Mouse (Mus musculus) retina, embryonic 14.5 days (tissue): ENCODE measurements around the gene Scd3.
"Not testable (repeated sequence)": the region's sequence is repeated elsewhere in the genome, so short reads cannot be mapped to it uniquely, and the experiment has no call there.

Experiments used
- DNase-seq: peaks from one replicate; pipeline ENCODE4 v3.0.0-alpha.2; 2015; ENCODE audit warnings: low spot score

Gene Scd3

GRCm38 (mm10) chr19:44273711-44274110 is 70.6 kb downstream of the Scd3 start:
- no peak for DNase-seq

DNA sequence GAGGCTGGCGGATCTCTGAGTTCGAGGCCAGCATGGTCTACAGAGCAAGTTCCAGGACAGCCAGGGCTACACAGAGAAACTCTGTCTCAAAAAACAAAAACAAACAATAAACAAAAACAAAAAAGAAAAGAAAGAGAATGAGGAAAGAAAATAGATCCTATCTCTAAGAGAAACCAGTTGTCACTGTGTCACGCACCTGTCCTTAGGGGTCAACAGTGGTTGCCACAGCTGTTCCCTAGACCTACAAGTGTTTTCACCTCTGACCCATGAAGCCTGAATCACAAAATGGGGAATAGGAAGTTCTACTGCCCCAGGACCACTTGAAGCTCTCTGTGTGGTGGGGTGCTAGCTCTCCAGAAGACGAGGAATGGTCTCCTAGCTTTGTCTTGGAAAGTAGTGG is 71.4 kb downstream of the Scd3 start:
- no peak for DNase-seq

DNA sequence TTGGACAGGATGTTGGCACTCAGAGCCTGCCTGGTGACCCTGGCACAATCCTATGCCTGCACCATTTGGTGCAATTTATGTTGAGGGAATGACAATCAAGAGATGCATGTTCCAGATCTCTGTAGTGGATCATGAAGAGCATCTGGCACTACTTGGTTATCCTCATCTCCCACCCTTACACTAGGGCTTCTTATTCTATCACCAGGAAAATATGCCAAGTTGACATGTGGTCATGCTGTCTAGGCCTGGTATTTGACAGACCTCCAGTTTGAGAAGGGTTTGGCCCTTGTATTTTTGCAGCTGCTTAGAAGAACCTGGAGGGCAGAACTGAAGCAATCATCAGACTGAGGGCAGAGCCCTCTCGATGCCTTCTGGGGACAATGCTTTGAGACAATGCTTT is 72.3 kb downstream of the Scd3 start:
- DNase-seq = no peak

- DNase-seq = no peak
Measured at GRCm38 (mm10) chr19:44276861-44277260, 73.8 kb downstream of the Scd3 start.

DNA sequence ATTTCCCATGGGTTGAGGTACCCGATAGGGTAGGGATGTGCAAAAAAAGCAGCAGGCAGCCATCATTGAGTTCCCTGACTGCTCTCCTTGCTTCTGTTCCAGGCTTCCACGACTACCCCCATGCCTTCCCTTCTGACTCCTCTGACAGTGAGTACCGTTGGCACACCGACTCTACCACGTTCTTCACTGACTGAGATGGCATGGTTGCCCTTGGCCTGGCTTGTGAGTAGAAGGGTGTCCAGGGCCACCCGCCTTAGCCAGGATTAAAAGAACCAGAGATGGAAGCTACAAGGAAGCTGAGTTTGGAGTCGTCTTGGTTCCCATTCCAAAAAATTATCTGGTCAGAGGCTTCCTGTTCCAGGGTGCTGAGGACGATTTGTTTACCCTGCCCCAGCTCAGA is 74.9 kb downstream of the Scd3 start:
- no peak for DNase-seq

DNA sequence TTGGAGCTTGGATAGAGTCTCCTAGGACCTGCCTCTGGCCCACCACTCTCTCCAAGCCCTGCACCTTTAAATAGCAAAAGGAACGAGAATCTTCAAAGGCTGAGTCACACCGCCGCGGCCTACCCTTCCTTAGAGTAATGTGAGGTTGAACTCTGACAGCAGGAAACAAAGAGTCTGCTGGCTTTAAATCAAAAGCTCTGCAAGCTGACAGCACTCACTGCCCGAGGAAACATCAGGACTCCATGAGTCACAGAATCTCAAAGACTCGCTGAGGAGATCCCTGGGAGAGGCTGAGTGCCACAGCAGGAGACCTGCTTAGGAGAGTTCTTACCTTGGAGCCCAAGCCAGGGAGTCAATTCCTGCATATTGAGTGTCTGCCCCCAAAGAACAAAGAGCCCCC is 77.7 kb downstream of the Scd3 start:
- no peak for DNase-seq

- not testable (repeated sequence) for DNase-seq
Measured at GRCm38 (mm10) chr19:44281825-44282447, 78.9 kb downstream of the Scd3 start.

- no peak for DNase-seq
Measured at GRCm38 (mm10) chr19:44282534-44283156, 79.6 kb downstream of the Scd3 start.

DNA sequence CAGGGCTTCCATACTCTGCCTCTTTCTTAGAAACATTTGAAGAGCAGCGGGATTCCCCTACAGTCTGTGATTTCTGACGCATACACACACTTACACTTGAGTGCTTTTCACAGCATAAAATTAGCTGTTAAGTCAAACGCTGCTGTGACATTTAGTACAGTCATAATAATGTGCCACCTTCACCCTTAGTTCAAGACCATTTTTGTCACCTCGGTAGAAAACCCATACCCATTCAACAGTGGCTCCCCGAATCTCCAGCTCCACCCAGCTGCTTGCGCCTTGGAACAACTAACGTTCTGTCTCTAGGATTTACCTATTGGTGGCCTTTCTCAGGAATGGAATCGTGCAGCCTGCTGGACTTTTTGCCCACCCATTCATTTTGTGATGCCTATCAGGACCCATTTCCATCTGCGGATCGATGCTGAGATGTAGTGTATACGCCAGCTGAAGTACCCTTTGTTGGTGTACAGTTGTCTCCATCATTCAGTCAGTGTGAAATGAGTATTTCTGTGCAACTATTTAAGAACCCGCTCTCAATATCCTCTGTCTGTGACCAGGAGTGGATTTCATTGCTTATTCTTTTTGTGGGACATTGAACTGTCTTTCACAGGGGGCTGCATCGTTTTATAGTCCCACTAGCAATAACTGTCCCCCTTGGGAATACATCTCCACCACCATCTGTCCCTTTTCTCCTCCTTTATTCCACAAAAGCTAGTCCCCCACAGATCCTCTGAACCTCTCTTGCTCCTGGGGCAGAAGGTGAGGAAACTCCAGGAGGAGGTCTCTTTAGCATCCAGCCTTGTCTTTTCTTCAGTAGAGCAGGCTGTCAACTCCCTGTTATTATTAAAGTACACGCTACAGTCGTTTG is 80.3 kb downstream of the Scd3 start:
- DNase-seq = no peak

DNA sequence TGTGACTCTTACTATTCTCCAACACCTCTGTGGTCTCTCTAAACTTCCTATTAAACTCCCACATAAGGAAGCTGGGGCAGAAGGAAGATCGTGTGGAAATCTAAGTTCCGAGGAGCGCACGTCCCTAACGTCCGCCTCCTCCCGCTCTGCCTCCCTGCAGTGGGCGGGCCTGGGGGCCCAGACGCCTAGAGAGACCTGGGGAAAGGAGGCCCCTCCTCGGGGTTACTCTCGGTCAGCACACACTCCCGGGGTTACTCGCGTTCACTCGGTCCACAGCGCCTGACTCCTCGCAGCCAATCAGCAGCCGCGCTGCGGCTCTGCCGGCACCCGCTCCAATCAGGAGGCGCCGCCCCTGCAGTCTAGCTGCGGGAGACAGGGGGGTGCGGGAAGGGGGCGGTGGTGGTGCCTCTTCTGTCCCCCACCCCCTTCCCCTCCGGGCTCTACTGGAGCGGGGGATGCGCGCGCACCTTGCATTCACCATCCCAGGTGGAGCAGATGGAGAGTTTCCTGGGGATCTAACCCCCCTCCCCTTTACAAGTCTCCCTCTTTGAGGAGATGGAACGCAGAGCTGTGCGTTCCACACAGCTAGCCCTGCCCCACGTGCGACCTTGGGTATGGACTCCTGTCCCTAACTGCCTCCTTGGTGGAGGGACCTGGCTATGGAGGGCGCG is 81.1 kb downstream of the Scd3 start:
- peak; percentile 98 for DNase-seq

GRCm38 (mm10) chr19:44284723-44285122 is 81.7 kb downstream of the Scd3 start:
- DNase-seq = no peak

DNA sequence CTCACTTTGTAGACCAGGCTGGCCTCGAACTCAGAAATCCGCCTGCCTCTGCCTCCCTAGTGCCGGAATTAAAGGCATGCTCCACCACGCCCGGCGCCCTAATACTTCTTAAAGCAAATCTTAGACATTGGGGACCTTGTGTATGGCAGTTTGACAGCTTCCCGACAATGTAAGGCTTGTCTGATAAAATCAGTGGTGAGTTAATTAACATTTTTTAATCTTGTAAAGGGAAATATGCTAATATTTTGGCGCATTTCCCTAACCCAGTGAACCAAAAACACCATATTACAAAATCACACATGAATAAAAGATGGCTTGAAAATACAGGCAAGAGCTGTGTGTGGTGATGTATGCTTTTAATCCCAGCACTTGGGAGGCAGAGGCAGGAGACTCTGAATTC is 82.5 kb downstream of the Scd3 start:
- no peak for DNase-seq

- DNase-seq = no peak
Measured at GRCm38 (mm10) chr19:44286109-44286508, 83.0 kb downstream of the Scd3 start.

DNA sequence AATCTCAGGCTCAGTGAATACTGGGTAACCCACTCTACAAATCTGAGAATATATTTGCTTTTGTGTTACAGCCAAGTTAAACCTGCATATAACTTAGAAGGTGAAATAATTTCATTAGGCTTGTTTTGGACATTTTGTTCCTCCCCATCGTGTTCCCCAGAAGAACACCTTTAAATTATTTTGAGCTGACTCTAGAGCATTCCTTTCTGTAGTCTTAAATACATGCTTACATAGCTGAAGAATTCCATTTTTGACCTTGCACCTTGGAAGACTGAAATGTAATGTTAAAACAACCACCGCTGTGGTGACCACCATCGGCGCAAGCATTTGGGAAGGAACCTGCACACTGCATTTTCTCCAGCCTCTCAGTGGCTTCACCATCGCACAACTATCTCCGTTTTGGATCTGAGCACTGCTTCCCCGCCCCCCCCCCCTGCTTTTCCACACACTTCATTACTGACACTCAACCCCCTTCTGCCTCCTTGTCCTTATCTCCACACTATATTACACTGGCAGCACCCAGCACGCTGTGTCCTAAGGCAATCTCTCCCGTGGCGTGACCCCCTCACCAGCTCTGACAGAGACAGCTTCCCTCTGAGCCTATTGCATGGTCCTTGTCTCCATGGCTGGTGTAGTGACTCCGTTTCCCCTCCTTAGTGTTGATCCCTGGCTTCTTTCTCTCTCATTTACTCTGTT is 84.5 kb downstream of the Scd3 start:
- no peak for DNase-seq

DNA sequence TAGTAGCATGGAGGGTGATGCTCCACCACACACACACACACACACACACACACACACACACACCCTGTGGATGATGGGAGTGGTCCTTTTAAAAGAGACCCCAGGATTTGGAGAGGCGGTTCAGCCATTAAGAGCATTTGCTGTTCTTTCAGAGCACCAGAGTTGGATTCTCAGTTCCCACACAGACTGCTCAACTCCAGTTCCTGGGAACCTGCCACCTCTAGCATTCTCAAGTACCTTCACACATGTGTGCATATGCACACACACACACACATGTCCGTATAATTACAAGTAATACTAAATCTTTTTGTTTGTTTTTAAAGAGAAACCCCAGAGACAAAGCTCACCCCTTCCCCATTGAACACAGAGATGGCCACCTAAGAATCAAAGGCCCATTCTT is 89.0 kb downstream of the Scd3 start:
- no peak for DNase-seq

DNA sequence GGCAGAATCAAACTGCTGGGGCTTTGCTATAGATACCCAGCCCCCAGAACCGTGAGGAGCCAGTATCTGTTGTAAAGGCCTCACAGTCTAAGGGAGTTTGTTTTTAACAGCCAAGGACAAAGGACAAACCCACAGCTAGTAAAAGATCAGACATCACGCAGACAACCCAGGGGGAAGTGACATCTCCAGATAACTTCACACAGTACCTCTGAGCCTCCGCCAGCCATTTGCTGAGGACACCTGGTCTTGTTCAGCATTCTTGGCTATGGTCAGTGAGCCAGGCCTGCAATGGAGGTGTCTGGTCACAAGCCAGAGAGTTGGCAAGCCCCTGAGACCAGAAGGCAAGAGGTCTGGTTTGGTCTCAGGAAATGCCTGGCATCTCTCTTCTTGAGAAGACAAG is 89.4 kb downstream of the Scd3 start:
- DNase-seq = no peak

DNA sequence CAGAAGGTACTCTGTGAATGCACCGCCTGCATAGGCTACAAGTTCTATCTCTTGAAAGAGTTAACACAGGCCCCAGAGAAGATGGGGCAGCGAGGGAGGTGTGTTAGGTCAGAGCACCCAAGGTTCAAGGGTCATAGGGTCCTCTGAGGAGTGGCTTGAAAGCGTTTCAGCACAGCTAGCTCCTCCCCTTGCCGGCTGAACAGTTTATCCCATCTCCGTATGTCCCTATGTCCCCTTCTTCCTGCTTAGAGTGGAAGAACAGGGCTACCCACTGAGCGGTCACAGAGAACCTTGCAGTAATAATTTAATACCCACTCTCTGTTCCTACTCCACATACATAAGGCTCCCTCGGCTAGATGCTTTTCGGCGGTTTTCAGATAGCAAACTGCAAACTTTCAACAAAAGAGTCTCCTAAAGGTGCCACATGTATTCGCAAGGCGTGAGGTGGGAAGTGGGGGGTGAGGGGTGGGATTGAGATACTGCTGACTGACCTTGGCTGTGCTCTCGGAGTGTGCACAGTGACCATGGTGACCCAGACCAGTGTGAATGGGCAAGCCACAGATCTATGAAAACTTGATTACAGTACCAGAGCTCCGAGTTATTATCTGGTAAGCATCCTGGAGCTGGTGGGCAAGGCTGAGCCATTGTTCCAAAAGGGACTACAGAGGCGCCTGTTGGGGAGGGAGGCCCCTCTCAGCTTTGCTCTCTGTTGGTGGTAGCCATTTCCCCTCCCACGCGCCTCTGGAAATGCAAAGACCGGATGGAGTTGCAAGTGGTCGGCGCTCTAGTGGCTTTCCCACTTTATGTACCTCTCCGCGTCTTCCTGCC is 90.1 kb downstream of the Scd3 start, which contains the start of gene Scd2:
Gene Scd2 (plus strand): TSS at position 734 of the 828 bp plus-strand sequence.
- peak; percentile 58 for DNase-seq
